Mouse (Mus musculus): ENCODE measurements at regions not wholly inside any gene's neighbourhood (a gene's known extent, or its start where the extent isn't known, plus 50 kb on each side); places are given as distances from the start of the nearest gene placed in this dataset. TPM values are rescaled to one million over a fixed set of nuclear protein-coding genes. Genes with fewer than 3 reads are reported as not detected.

DNA sequence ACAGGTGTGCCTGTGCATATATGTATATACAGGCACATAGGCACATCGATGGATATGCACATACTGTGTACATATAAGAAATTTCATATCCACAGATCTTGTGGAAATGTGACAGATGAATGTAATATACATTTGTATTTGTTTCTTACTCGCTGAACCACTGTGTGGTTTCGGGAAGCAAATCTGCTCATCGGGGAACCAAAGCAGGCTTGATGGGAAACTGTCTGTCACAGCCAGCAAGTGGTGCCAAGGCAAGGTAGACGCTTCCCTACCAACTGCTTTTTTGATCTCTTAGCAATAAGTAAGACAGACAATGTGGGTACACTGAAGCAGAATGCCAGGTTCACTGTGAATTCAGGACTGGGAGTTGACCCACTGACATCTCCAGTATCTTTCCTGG is 80.3 kb upstream of the Sdk1 start:
- 93% methylated on average over 5 of the region's 5 CpGs for WGBS
- no peaks in the 10 kb centered on the region for H3K4me1 ChIP-seq (ENCODE audit: control insufficient read depth, insufficient read depth, low read length)
- no peak overlapping the region for H3K27ac ChIP-seq (ENCODE audit: low read depth, low read length)
- H3K9me3 ChIP-seq (ENCODE audit: control insufficient read depth, low read length) = no peaks in the 10 kb centered on the region
- ATAC-seq (ENCODE audit: insufficient read depth, low FRiP score, low TSS enrichment) (no peak), DNase-seq (ENCODE audit: low spot score) (no peak)
- no peaks in the 10 kb centered on the region for H3K27me3 ChIP-seq (ENCODE audit: control insufficient read depth, insufficient read depth, low read length)
- H3K9ac ChIP-seq (ENCODE audit: low read length) = no peak overlapping the region
- H3K4me2 ChIP-seq (ENCODE audit: low read depth) = no peak overlapping the region
- no peaks in the 10 kb centered on the region for H3K36me3 ChIP-seq (ENCODE audit: control insufficient read depth, insufficient read depth, low read length)
- H3K4me3 ChIP-seq (ENCODE audit: low read depth, low read length) = no peak overlapping the region

DNA sequence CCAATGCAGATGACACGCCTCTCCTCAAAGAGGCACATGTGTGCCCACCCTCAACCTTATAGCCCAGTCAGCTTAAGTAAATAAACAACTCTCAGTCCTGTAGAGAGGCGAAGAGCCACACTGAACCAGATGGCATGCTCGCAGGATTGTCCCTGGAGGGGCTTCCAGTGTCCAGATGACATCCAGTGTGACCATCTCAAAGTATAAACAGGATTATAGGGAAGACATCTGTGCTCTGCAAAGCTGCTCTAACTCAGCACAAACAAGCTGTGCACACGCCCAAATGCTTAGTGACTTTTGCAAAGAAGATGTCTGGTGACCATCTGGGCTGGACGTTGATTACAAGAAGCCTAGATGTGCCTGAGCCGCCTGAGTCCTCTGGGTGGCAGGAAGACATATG is 58.8 kb upstream of the Sdk1 start:
- Histone ChIP-seq H3K9ac (ENCODE audit: low read length) (no peak overlapping the region), H3K27ac (ENCODE audit: low read depth, low read length) (no peak overlapping the region), H3K4me3 (ENCODE audit: low read depth, low read length) (no peak overlapping the region), H3K9me3 (ENCODE audit: control insufficient read depth, low read length) (no peaks in the 10 kb centered on the region), H3K36me3 (ENCODE audit: control insufficient read depth, insufficient read depth, low read length) (no peaks in the 10 kb centered on the region), H3K4me1 (ENCODE audit: control insufficient read depth, insufficient read depth, low read length) (no peaks in the 10 kb centered on the region), H3K27me3 (ENCODE audit: control insufficient read depth, insufficient read depth, low read length) (no peaks in the 10 kb centered on the region), H3K4me2 (ENCODE audit: low read depth) (no peak overlapping the region)
- DNase-seq (ENCODE audit: low spot score) = no peak
- no peak for ATAC-seq (ENCODE audit: insufficient read depth, low FRiP score, low TSS enrichment)
- WGBS = 52% methylated on average over 6 of the region's 6 CpGs

DNA sequence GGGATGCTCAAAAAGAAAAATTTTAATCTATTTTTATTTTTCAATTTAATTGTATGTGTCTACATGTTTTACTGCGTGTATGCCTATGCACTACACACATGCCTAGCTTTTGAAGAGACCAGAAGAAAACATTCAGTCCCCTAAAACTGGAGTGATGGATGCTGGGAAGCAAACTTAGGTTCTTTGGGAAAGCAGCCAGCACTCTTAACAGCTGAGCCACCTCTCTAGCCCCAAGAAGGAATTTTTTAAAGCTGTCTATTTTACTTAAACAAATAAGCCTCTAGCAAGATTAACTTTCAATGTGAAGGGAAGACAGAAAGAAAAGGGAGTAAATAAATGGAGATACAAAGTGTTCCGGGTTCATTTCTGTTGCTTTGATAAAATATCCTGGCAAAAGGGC is 52.3 kb upstream of the Sdk1 start:
- WGBS = 88% methylated on average over 2 of the region's 2 CpGs
- Histone ChIP-seq H3K27me3 (ENCODE audit: control insufficient read depth, insufficient read depth, low read length) (no peaks in the 10 kb centered on the region), H3K9me3 (ENCODE audit: control insufficient read depth, low read length) (no peaks in the 10 kb centered on the region), H3K4me1 (ENCODE audit: control insufficient read depth, insufficient read depth, low read length) (no peaks in the 10 kb centered on the region), H3K4me2 (ENCODE audit: low read depth) (no peak overlapping the region), H3K4me3 (ENCODE audit: low read depth, low read length) (no peak overlapping the region), H3K27ac (ENCODE audit: low read depth, low read length) (no peak overlapping the region), H3K36me3 (ENCODE audit: control insufficient read depth, insufficient read depth, low read length) (no peaks in the 10 kb centered on the region), H3K9ac (ENCODE audit: low read length) (no peak overlapping the region)
- DNase-seq (ENCODE audit: low spot score) (no peak), ATAC-seq (ENCODE audit: insufficient read depth, low FRiP score, low TSS enrichment) (no peak)

Small RNAs in the stretch of these regions (microRNA-seq; reads per million reads assigned to microRNA genes)
- not detected for gene Gm26113

Data from neural tube, embryonic 11.5 days (tissue).